Mouse (Mus musculus) hindbrain, embryonic 13.5 days (tissue): Measurements from ENCODE around the gene Tcf12. TPM values are rescaled to one million over a fixed set of nuclear protein-coding genes. Genes with fewer than 3 reads are reported as not detected.

ENCODE experiments used
- ATAC-seq: fragments of 200-750 bp; cut with Nextera tagmentation; 2 replicates; pipeline ENCODE4 v1.8.0; 2017; ENCODE audit warnings: moderate TSS enrichment; ENCODE audit not compliant: low FRiP score
- H3K27ac ChIP-seq: fragments of 300-500 bp; sonication (generic); 2 replicates; pipeline ENCODE4 v1.5.1; 2015; ENCODE audit warnings: inconsistent platforms, mild to moderate bottlenecking, moderate library complexity
- H3K27me3 ChIP-seq: fragments of 300-500 bp; sonication (generic); 2 replicates; pipeline ENCODE4 v1.6.1; 2015; ENCODE audit warnings: mild to moderate bottlenecking, inconsistent platforms
- H3K36me3 ChIP-seq: fragments of 300-500 bp; sonication (generic); 2 replicates; pipeline ENCODE4 v1.6.1; 2015; ENCODE audit warnings: mild to moderate bottlenecking, inconsistent platforms
- H3K4me1 ChIP-seq: fragments of 300-500 bp; sonication (generic); replicated peaks from 2 replicates; pipeline ENCODE4 v1.6.1; 2015; ENCODE audit warnings: inconsistent platforms
- H3K4me2 ChIP-seq: fragments of 300-500 bp; sonication (generic); 2 replicates; pipeline ENCODE4 v1.6.1; 2015; ENCODE audit warnings: inconsistent platforms, mild to moderate bottlenecking, moderate library complexity
- H3K4me3 ChIP-seq: fragments of 300-500 bp; sonication (generic); 2 replicates; pipeline ENCODE4 v1.5.1; 2015; ENCODE audit warnings: mild to moderate bottlenecking, inconsistent platforms
- H3K9ac ChIP-seq: fragments of 300-500 bp; sonication (generic); 2 replicates; pipeline ENCODE4 v1.6.1; 2015; ENCODE audit warnings: mild to moderate bottlenecking, inconsistent platforms
- H3K9me3 ChIP-seq: fragments of 300-500 bp; sonication (generic); 2 replicates; pipeline ENCODE4 v1.6.1; 2016; ENCODE audit warnings: inconsistent platforms
- WGBS: fragments of 180-500 bp; shearing (Covaris S2); methylation state at CpG from one replicate; pipeline ENCODE4 v1.1.7; 2015; 5-methylcytosine and 5-hydroxymethylcytosine counted together
- polyA plus RNA-seq: library from polyadenylated mRNA; unstranded; fragments of >200 nt; fragmentation: Nextera tagmentation; extraction: Ambion mirVana; gene quantifications from 2 replicates; pipeline ENCODE4 v1.2.1, GENCODE M21; 2015

Tcf12 gene
- polyA plus RNA-seq, 1 experiment from 2014 or later = 141 TPM

DNA sequence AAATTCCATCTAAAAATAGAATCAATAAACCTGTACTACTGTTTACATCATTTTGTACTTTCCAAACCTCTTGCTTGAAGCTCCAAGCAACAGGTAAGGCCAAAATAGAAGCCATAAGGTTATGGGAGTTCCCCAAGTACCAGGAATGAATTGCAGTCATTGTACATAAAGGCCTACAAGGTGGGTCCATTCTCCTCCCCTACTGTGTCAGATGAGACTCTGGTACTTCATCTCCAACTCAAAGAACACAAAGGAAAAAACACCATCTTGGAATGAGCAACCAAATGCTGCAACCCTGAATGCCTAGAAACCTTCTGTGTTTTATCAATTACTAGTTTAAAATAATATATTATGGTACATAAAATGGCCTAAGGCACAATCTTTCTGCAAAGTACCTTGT is 45.5 kb downstream of the Tcf12 start:
- H3K9me3 ChIP-seq = no peaks in the 10 kb centered on the region
- H3K27ac ChIP-seq = no peak overlapping the region
- no peaks in the 10 kb centered on the region for H3K36me3 ChIP-seq
- no peaks in the 10 kb centered on the region for H3K27me3 ChIP-seq
- no peak for ATAC-seq
- H3K4me1 ChIP-seq = no peaks in the 10 kb centered on the region
- H3K4me2 ChIP-seq = no peak overlapping the region
- H3K9ac ChIP-seq = no peak overlapping the region
- no peak overlapping the region for H3K4me3 ChIP-seq

DNA sequence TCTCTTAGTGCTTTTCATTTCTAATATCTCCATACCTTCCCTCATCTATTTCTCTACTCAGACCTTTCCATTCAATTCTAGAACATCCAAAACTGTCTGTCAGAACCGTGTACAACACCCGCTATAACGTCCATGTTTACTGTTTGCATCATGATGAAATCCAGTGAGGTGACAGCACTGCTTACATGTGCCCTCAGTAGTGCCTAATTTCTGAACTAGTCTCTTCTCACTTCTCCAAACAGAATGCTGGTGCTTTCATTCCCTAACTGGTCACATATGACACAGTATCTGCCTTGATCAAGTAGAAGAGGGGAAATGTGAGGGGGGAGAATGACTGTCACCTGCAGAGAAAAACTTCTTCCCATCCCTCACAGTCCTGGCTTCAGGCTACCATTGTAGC is 58.5 kb downstream of the Tcf12 start:
- no peak overlapping the region for H3K9ac ChIP-seq
- no peak overlapping the region for H3K27ac ChIP-seq
- no peaks in the 10 kb centered on the region for H3K9me3 ChIP-seq
- no peaks in the 10 kb centered on the region for H3K4me1 ChIP-seq
- no peak for ATAC-seq
- 93% methylated on average over 3 of the region's 3 CpGs for WGBS
- no peak overlapping the region for H3K4me2 ChIP-seq
- H3K36me3 ChIP-seq = no peaks in the 10 kb centered on the region
- H3K4me3 ChIP-seq = no peak overlapping the region
- no peaks in the 10 kb centered on the region for H3K27me3 ChIP-seq

- H3K4me1 ChIP-seq = peaks cover 7% of the 10 kb centered on the region
- no peak overlapping the region for H3K4me2 ChIP-seq
- no peaks in the 10 kb centered on the region for H3K36me3 ChIP-seq
- H3K9ac ChIP-seq = no peak overlapping the region
- H3K27ac ChIP-seq = no peak overlapping the region
- no peak overlapping the region for H3K4me3 ChIP-seq
- no peaks in the 10 kb centered on the region for H3K9me3 ChIP-seq
- H3K27me3 ChIP-seq = no peaks in the 10 kb centered on the region
- no peak for ATAC-seq
These were observed 71.5 kb downstream of the Tcf12 start for GRCm38 (mm10) chr9:72040156-72040555.

- no peak overlapping the region for H3K4me2 ChIP-seq
- no peak for ATAC-seq
- H3K27me3 ChIP-seq = no peaks in the 10 kb centered on the region
- H3K4me3 ChIP-seq = no peak overlapping the region
- H3K9ac ChIP-seq = no peak overlapping the region
- no peak overlapping the region for H3K27ac ChIP-seq
- no peaks in the 10 kb centered on the region for H3K9me3 ChIP-seq
- peaks cover 7% of the 10 kb centered on the region for H3K4me1 ChIP-seq
- 96% methylated on average over 2 of the region's 2 CpGs for WGBS
- no peaks in the 10 kb centered on the region for H3K36me3 ChIP-seq
These were observed 72.3 kb downstream of the Tcf12 start for GRCm38 (mm10) chr9:72039369-72039768.

- WGBS = 78% methylated on average over 2 of the region's 2 CpGs
- H3K4me3 ChIP-seq = no peak overlapping the region
- H3K4me2 ChIP-seq = no peak overlapping the region
- H3K4me1 ChIP-seq = peaks cover 12% of the 10 kb centered on the region
- no peaks in the 10 kb centered on the region for H3K36me3 ChIP-seq
- ATAC-seq = no peak
- H3K27me3 ChIP-seq = no peaks in the 10 kb centered on the region
- no peaks in the 10 kb centered on the region for H3K9me3 ChIP-seq
- H3K27ac ChIP-seq = no peak overlapping the region
- H3K9ac ChIP-seq = no peak overlapping the region
These were observed 74.6 kb downstream of the Tcf12 start for GRCm38 (mm10) chr9:72037059-72037516.

- Histone ChIP-seq H3K9ac (no peak overlapping the region), H3K4me3 (no peak overlapping the region), H3K36me3 (no peaks in the 10 kb centered on the region), H3K4me2 (no peak overlapping the region), H3K4me1 (peaks cover 12% of the 10 kb centered on the region), H3K27me3 (no peaks in the 10 kb centered on the region), H3K9me3 (no peaks in the 10 kb centered on the region), H3K27ac (no peak overlapping the region)
- 93% methylated on average over 3 of the region's 3 CpGs for WGBS
- no peak for ATAC-seq
These were observed 75.4 kb downstream of the Tcf12 start for GRCm38 (mm10) chr9:72036257-72036656.

- no peak for ATAC-seq
- no peak overlapping the region for H3K9ac ChIP-seq
- no peaks in the 10 kb centered on the region for H3K9me3 ChIP-seq
- H3K4me3 ChIP-seq = no peak overlapping the region
- H3K4me2 ChIP-seq = no peak overlapping the region
- H3K27ac ChIP-seq = no peak overlapping the region
- peaks cover 12% of the 10 kb centered on the region for H3K4me1 ChIP-seq
- H3K27me3 ChIP-seq = no peaks in the 10 kb centered on the region
- WGBS = 91% methylated on average over 2 of the region's 2 CpGs
- no peaks in the 10 kb centered on the region for H3K36me3 ChIP-seq
These were observed 78.4 kb downstream of the Tcf12 start for GRCm38 (mm10) chr9:72033271-72033670.

DNA sequence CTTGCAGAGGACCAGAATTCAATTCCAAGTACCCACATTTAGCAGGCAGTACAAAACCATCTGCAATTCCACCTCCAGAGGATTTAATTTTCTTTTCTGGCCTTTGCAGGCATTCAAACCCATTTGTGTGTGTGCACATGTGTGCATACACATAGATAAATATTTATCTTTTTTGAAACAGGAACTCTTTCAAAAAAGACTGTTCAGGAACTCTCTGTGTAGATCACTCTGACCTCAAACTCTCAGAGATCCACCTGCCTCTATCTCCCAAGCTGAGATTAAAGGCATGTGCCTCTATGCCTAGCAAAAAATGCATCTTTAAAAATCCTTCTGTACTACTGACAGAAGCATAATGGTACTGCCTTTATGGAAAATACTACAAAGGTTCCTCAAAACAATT is 81.4 kb downstream of the Tcf12 start:
- no peaks in the 10 kb centered on the region for H3K9me3 ChIP-seq
- H3K4me2 ChIP-seq = no peak overlapping the region
- H3K4me3 ChIP-seq = no peak overlapping the region
- H3K27ac ChIP-seq = no peak overlapping the region
- H3K36me3 ChIP-seq = no peaks in the 10 kb centered on the region
- ATAC-seq = no peak
- H3K27me3 ChIP-seq = no peaks in the 10 kb centered on the region
- no peak overlapping the region for H3K9ac ChIP-seq
- 0 out of 2 replicates have a peak, but pooled peaks cover 4% of the 10 kb centered on the region for H3K4me1 ChIP-seq

DNA sequence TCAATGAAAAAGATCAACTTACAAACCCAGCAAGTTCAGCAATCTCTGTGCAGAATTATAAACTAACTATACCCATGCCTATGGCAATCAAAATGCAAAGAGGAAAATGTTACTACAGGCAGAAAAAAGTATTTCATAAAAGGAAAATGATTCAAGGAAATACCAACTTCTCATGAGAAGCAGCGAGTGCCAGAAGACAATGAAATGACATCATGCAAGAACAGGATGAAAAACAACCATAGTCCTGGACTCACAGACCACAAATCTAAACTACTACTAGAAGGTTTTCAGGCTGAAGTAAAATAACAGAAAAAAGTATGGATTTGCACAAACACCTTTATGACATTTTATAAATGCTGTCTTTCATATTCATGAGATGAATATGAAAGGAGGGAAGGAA is 82.1 kb downstream of the Tcf12 start:
- no peak overlapping the region for H3K4me2 ChIP-seq
- H3K4me1 ChIP-seq = 0 out of 2 replicates have a peak, but pooled peaks cover 6% of the 10 kb centered on the region
- no peak overlapping the region for H3K27ac ChIP-seq
- H3K9ac ChIP-seq = no peak overlapping the region
- 72% methylated on average over 1 of the region's 1 CpGs for WGBS
- no peaks in the 10 kb centered on the region for H3K36me3 ChIP-seq
- no peak for ATAC-seq
- H3K9me3 ChIP-seq = no peaks in the 10 kb centered on the region
- no peak overlapping the region for H3K4me3 ChIP-seq
- H3K27me3 ChIP-seq = no peaks in the 10 kb centered on the region

GRCm38 (mm10) chr9:72023274-72023673 is 88.4 kb downstream of the Tcf12 start:
- H3K4me2 ChIP-seq = no peak overlapping the region
- no peak overlapping the region for H3K4me3 ChIP-seq
- H3K27ac ChIP-seq = peak overlapping the region; percentile 58
- ATAC-seq = no peak
- H3K9ac ChIP-seq = no peak overlapping the region
- H3K27me3 ChIP-seq = no peaks in the 10 kb centered on the region
- no peaks in the 10 kb centered on the region for H3K36me3 ChIP-seq
- H3K9me3 ChIP-seq = no peaks in the 10 kb centered on the region
- peaks cover 18% of the 10 kb centered on the region; the same call in 1 of the 2 replicates for H3K4me1 ChIP-seq
- 77% methylated on average over 5 of the region's 5 CpGs for WGBS

GRCm38 (mm10) chr9:72021512-72021911 is 90.2 kb downstream of the Tcf12 start:
- no peak for ATAC-seq
- WGBS = 67% methylated on average over 3 of the region's 3 CpGs
- H3K4me3 ChIP-seq = no peak overlapping the region
- no peak overlapping the region for H3K9ac ChIP-seq
- no peaks in the 10 kb centered on the region for H3K36me3 ChIP-seq
- no peaks in the 10 kb centered on the region for H3K9me3 ChIP-seq
- peaks cover 20% of the 10 kb centered on the region; the same call in 1 of the 2 replicates for H3K4me1 ChIP-seq
- H3K4me2 ChIP-seq = no peak overlapping the region
- H3K27ac ChIP-seq = no peak overlapping the region
- H3K27me3 ChIP-seq = no peaks in the 10 kb centered on the region

DNA sequence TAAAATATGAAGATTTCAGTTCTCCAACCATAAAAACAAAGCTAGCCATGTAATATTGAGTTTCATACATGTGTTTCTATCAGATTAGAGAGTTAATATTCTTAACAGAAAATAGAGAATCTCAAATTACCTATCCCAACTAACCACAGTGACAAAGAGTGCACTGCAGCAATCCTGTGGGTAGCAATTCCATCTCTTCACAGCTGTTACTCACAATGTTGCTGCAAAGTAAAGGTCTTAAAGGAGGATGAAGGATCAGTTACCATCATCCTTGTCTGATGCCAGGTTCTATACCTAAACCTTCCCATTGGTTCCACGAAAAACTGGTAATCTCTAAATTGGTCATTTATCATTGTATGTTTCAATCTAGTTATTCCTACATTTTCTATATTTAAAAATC is 95.7 kb downstream of the Tcf12 start:
- no peak overlapping the region for H3K4me3 ChIP-seq
- 94% methylated on average over 1 of the region's 1 CpGs for WGBS
- H3K9me3 ChIP-seq = no peaks in the 10 kb centered on the region
- no peaks in the 10 kb centered on the region for H3K27me3 ChIP-seq
- no peaks in the 10 kb centered on the region for H3K36me3 ChIP-seq
- no peak overlapping the region for H3K27ac ChIP-seq
- no peak overlapping the region for H3K9ac ChIP-seq
- ATAC-seq = no peak
- peaks cover 7% of the 10 kb centered on the region for H3K4me1 ChIP-seq
- H3K4me2 ChIP-seq = no peak overlapping the region

GRCm38 (mm10) chr9:72014585-72015381 is 96.9 kb downstream of the Tcf12 start:
- no peak overlapping the region for H3K9ac ChIP-seq
- no peak overlapping the region for H3K4me2 ChIP-seq
- H3K27me3 ChIP-seq = no peaks in the 10 kb centered on the region
- H3K4me3 ChIP-seq = no peak overlapping the region
- 84% methylated on average over 4 of the region's 4 CpGs for WGBS
- no peak for ATAC-seq
- H3K36me3 ChIP-seq = no peaks in the 10 kb centered on the region
- H3K4me1 ChIP-seq = peaks cover 7% of the 10 kb centered on the region
- no peaks in the 10 kb centered on the region for H3K9me3 ChIP-seq
- H3K27ac ChIP-seq = no peak overlapping the region
